Mouse (Mus musculus) midbrain, postnatal 0 days (tissue): ENCODE measurements around the gene Hivep3. TPM values are rescaled to one million over a fixed set of nuclear protein-coding genes. Genes with fewer than 3 reads are reported as not detected.

ENCODE experiments used
- ATAC-seq: fragments of 200-750 bp; cut with Nextera tagmentation; 2 replicates; pipeline ENCODE4 v1.8.0; 2017; ENCODE audit warnings: moderate number of reproducible peaks, mild to moderate bottlenecking, moderate TSS enrichment, moderate library complexity; ENCODE audit not compliant: low FRiP score
- DNase-seq: peaks from one replicate; pipeline ENCODE4 v3.0.0-alpha.2; 2015; ENCODE audit warnings: low spot score
- H3K27ac ChIP-seq: fragments of 300-500 bp; sonication (generic); 2 replicates; pipeline ENCODE4 v1.5.1; 2014; ENCODE audit warnings: low read depth, mild to moderate bottlenecking, low read length, mixed read lengths
- H3K27me3 ChIP-seq: fragments of 300-500 bp; sonication (generic); 2 replicates; pipeline ENCODE4 v1.6.1; 2014; ENCODE audit warnings: low read length, control low read depth, mixed read lengths; ENCODE audit not compliant: insufficient read depth
- H3K36me3 ChIP-seq: fragments of 300-500 bp; sonication (generic); 2 replicates; pipeline ENCODE4 v1.6.1; 2014; ENCODE audit warnings: low read length, control low read depth, mixed read lengths; ENCODE audit not compliant: insufficient read depth
- H3K4me1 ChIP-seq: fragments of 300-500 bp; sonication (generic); 2 replicates; pipeline ENCODE4 v1.6.1; 2014; ENCODE audit warnings: mild to moderate bottlenecking, control low read depth, antibody characterized with exemption, low read length, mixed read lengths; ENCODE audit not compliant: insufficient read depth
- H3K4me2 ChIP-seq: fragments of 300-500 bp; sonication (generic); 2 replicates; pipeline ENCODE4 v1.6.1; 2014; ENCODE audit warnings: low read depth, mild to moderate bottlenecking, low read length, mixed read lengths; ENCODE audit not compliant: poor library complexity, severe bottlenecking
- H3K4me3 ChIP-seq: fragments of 300-500 bp; sonication (generic); 2 replicates; pipeline ENCODE4 v1.5.1; 2014; ENCODE audit warnings: low read depth, mild to moderate bottlenecking, low read length, moderate library complexity
- H3K9ac ChIP-seq: fragments of 300-500 bp; sonication (generic); replicated peaks from 2 replicates; pipeline ENCODE4 v1.6.1; 2014; ENCODE audit warnings: mild to moderate bottlenecking, low read length, moderate library complexity, mixed read lengths; ENCODE audit not compliant: poor library complexity, severe bottlenecking
- H3K9me3 ChIP-seq: fragments of 300-500 bp; sonication (generic); 2 replicates; pipeline ENCODE4 v1.6.1; 2016; ENCODE audit warnings: low read length, control low read depth
- CTCF ChIP-seq: IDR thresholded peaks from 2 replicates; pipeline ENCODE4 v1.5.1; 2016; ENCODE audit warnings: antibody characterized with exemption, mild to moderate bottlenecking
- WGBS: fragments of 180-500 bp; shearing (Covaris S2); extraction: QIAGEN DNeasy Blood & Tissue Kit; methylation state at CpG from one replicate; pipeline ENCODE4 v1.1.7; 2014; 5-methylcytosine and 5-hydroxymethylcytosine counted together
- polyA plus RNA-seq: library from polyadenylated mRNA; unstranded; fragments of >200 nt; fragmentation: Nextera tagmentation; extraction: Ambion mirVana; gene quantifications from 2 replicates; pipeline ENCODE4 v1.2.1, GENCODE M21; 2015
- total RNA-seq: library from RNA; depleted of rRNA; stranded (reverse); fragments of >200 nt; gene quantifications from 2 replicates; pipeline ENCODE4 v1.2.3, GENCODE M21; 2014

Gene Hivep3
- total and polyA plus RNA-seq, 2 experiments from 2014 or later = 16.5 to 18.3 TPM

DNA sequence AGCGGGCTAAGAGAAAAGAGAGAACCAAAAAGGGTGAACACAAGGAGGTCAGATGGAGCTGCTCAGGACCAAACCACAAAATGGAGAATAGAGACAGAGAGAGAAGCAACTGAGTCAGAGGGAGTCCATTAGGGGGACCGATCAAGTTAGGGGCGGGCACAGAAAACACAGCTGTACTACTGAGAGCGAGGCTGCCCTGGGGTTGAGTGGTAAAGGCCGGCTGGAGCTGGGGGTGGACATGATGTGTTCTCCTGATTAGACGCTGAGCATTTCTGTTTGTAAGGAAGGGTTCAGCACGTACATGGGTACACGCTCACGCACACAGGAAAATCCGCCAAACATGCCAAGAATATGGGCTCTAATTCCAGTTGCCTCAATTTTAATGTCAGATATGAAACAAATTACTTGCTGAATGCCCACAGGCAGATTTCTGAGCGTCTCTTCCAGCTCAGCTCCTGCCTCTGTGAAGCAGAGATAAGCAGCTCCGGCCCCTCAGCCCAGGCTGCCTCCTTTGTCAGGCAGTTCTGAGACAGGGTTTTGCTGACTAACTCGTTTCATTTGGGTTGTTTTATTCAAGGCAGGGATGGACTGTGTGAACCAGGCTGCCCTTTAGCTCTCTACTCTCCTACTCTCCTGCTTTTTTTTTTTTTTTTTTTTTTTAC, 161.3 kb downstream of the Hivep3 start:
- TF ChIP-seq CTCF = no peak
- peak; percentile 66; the same call in 1 of the 2 replicates for ATAC-seq
- H3K9me3 ChIP-seq = no peaks in the 10 kb centered on the region
- H3K27me3 ChIP-seq = no peaks in the 10 kb centered on the region
- WGBS = 49% methylated on average over 13 of the region's 13 CpGs
- DNase-seq = peak; percentile 17
- H3K4me3 ChIP-seq = no peak overlapping the region
- H3K36me3 ChIP-seq = no peaks in the 10 kb centered on the region
- no peaks in the 10 kb centered on the region for H3K4me1 ChIP-seq
- H3K9ac ChIP-seq = no peak overlapping the region
- 0 out of 2 replicates have a peak overlapping the region, but pooled peaks have one; percentile 43 for H3K27ac ChIP-seq
- H3K4me2 ChIP-seq = no peak overlapping the region

DNA sequence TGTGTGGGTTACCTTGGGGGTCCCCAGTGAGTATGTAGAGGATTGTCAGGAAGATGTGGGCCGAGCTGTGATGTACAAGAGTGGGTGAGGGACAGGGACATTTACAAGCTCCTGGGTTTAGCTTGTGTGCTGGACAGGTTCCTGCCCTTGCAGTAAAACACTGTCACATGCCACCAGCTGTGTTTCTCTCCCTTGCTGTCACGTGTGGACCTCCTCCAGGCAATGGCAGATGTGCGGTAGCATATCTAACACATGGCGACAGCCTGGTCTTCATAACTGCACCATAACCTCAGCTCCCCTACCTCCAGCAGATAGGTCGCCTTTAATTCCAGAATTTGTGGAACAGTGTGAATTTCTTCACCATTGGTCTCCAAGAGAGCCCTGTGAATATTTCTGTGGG, 161.9 kb downstream of the Hivep3 start:
- TF ChIP-seq CTCF = no peak
- H3K27ac ChIP-seq = peak overlapping the region; percentile 55
- no peaks in the 10 kb centered on the region for H3K36me3 ChIP-seq
- no peaks in the 10 kb centered on the region for H3K27me3 ChIP-seq
- ATAC-seq = peak; percentile 7; the same call in 1 of the 2 replicates
- no peak overlapping the region for H3K9ac ChIP-seq
- H3K9me3 ChIP-seq = no peaks in the 10 kb centered on the region
- H3K4me3 ChIP-seq = no peak overlapping the region
- DNase-seq = no peak
- H3K4me2 ChIP-seq = no peak overlapping the region
- H3K4me1 ChIP-seq = no peaks in the 10 kb centered on the region
- 59% methylated on average over 5 of the region's 5 CpGs for WGBS

DNA sequence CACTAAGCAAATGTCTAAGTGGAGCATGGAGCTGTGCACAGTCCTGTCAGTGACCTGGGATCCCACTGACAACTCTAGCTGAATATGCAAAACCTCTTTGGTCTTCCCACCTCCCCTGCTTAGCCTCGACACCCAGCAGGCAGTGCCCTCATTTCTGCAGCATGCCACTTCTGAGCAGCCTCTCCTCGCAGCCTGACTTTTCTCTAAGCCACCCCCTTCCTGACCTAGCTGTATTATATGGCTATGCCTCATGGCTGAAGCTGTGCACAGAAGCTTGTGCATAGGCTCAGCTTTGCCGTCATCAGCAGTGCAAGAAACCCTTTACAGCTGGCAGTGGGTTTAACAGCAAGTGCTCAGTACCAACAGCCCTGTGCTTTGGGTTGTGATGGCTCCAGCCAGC, 163.0 kb downstream of the Hivep3 start:
- Histone ChIP-seq H3K9me3 (no peaks in the 10 kb centered on the region), H3K4me1 (peaks cover 2% of the 10 kb centered on the region; the same call in 1 of the 2 replicates), H3K9ac (no peak overlapping the region), H3K4me3 (no peak overlapping the region), H3K27me3 (no peaks in the 10 kb centered on the region), H3K36me3 (no peaks in the 10 kb centered on the region), H3K27ac (no peak overlapping the region), H3K4me2 (no peak overlapping the region)
- ATAC-seq (no peak), DNase-seq (no peak)
- no peak for TF ChIP-seq CTCF
- 50% methylated on average over 3 of the region's 3 CpGs for WGBS

DNA sequence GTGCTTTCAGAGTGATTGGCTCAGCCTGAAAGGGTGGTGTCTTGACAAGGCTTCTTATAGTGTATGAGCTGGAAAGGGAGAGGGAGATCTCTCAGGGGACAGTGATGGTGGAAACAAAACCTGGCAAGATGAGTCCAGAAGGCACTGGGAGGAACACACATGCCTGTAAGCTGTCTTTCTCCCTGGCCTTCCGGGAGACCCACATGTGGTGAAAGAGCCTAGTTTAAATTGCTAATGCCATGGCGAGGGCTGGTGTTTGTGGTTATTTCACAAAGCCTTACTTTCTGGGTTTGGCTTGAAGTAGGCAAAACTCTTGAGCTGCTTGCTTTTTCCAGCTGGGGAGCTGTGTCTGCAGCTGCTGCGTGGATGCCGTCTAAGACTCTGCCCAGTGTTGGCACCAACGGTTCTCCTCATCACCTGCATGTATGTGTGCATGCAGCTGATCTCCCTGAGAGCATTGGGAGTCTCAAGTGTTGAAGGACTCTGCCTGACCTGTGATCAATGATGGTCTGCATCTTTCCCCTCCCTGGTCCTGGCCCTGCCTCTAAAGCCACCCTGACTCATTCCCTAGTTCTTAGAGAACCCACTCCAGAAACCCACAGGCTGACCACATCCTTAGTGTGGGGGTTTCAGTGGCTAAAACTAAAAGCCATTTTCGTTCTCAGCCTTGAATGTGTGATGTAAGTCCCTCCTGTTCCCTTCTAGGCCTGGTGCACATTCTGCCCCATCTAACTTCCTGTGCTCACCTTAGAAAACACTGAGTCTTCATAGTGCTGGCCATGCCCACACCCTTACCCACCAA, 163.7 kb downstream of the Hivep3 start:
- Histone ChIP-seq H3K27ac (no peak overlapping the region), H3K9me3 (no peaks in the 10 kb centered on the region), H3K27me3 (no peaks in the 10 kb centered on the region), H3K4me3 (no peak overlapping the region), H3K9ac (no peak overlapping the region), H3K4me2 (no peak overlapping the region), H3K36me3 (no peaks in the 10 kb centered on the region), H3K4me1 (peaks cover 3% of the 10 kb centered on the region; the same call in 1 of the 2 replicates)
- ATAC-seq (no peak), DNase-seq (peak; percentile 13)
- no peak for TF ChIP-seq CTCF
- WGBS = 62% methylated on average over 6 of the region's 6 CpGs

DNA sequence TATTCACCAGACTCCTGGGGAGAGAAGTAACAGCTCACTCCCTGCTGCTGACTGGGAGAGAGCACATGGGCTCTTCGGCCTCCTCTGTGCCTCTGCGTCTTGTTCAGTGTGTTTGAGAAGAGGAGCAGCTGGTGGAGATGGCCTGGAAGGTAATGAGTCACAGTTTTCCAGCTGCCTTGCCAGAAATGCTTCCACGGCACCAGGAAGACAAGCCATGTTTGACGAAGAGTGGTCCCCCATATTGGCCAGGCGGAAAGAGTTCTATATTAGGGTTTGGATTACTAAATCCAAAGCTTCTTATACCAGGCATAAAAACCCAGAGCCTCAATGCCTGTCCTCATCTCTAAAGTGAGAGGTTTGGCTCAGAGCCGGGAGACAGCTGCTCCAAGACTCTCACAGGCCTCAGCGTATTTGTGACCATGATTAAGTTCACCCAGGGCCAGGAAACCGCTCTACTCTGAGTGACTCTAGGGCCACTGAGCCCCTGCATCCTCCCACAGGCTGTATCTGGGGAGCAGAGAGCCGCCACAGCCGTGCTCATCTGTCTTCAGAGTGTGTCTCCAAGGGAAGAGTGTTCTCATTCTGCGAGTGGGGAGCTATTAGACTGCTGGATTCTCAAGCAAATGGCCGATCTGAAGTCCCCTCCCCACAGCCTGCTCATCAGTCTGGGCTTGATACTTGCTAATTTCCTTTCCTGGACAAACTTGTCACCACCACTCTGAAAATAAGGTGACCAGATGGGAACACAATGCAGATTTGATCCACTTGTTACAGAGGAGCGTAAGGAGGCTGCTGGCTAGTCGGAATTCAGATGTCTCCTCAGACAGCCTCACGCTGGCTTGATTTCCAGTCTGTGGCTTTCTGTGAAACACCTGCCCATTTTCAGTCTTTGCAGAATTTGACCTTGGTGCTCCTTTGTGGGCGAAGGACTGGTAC, 168.2 kb downstream of the Hivep3 start:
- H3K9me3 ChIP-seq = no peaks in the 10 kb centered on the region
- no peak for TF ChIP-seq CTCF
- H3K4me1 ChIP-seq = peaks cover 3% of the 10 kb centered on the region; the same call in 1 of the 2 replicates
- no peaks in the 10 kb centered on the region for H3K27me3 ChIP-seq
- no peaks in the 10 kb centered on the region for H3K36me3 ChIP-seq
- H3K27ac ChIP-seq = 0 out of 2 replicates have a peak overlapping the region, but pooled peaks have one; percentile 26
- no peak overlapping the region for H3K4me2 ChIP-seq
- DNase-seq (peak; percentile 70), ATAC-seq (no peak)
- 58% methylated on average over 16 of the region's 16 CpGs for WGBS
- H3K4me3 ChIP-seq = no peak overlapping the region
- no peak overlapping the region for H3K9ac ChIP-seq
